Mouse (Mus musculus) erythroid progenitor cell, adult 5-6 weeks (primary cell): Measurements from ENCODE around the gene Gm28168. TPM values are rescaled to one million over a fixed set of nuclear protein-coding genes. Genes with fewer than 3 reads are reported as not detected.
"Not testable (repeated sequence)": the region's sequence is repeated elsewhere in the genome, so short reads cannot be mapped to it uniquely, and the experiment has no call there.

Source experiments
- ATAC-seq: replicated peaks from 2 replicates; pipeline ENCODE4 v1.8.0; 2016; ENCODE audit warnings: moderate number of reproducible peaks, mild to moderate bottlenecking, moderate TSS enrichment, inconsistent platforms; ENCODE audit not compliant: poor library complexity, low FRiP score, severe bottlenecking
- total RNA-seq, 2 experiments: library from RNA; stranded (forward) in 1 of 2; stranded (reverse) in 1 of 2; fragments of 150-400 nt in 1 of 2; fragments of 186-747, 209-891 nt in 1 of 2; gene quantifications; 2 replicates each; pipeline versions ENCODE4 v1.2.3 to v1.2.4; 2015 to 2017; ENCODE audit warnings: low replicate concordance in 2 of 2

The Gm28168 gene
- total RNA-seq (2015; ENCODE audit: low replicate concordance) (not detected in 2 replicates), total RNA-seq (2017; ENCODE audit: low replicate concordance) (not detected in 2 replicates)

DNA sequence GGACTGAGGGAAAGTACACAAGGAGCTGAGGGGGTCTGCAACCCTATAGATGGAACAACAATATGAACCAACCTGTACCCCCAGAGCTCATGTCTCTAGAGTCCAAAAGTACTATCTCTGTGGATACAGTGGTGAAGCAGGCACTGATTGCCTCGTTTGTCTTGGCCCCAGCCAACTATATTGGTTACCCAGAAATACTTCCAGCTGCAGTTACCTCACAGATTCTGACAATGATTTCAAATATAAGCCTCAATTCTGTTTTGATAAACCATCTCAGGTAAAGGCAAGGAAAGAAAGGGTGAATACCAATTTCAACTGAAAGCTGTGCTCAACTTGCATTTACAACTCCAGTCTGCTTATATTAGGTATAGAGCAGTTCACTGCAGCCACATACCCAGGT lies at the start of gene Gm28168:
Gm28168 (plus strand) TSS at position 301 of the 400 bp plus-strand sequence.
- not testable (repeated sequence) for ATAC-seq

DNA sequence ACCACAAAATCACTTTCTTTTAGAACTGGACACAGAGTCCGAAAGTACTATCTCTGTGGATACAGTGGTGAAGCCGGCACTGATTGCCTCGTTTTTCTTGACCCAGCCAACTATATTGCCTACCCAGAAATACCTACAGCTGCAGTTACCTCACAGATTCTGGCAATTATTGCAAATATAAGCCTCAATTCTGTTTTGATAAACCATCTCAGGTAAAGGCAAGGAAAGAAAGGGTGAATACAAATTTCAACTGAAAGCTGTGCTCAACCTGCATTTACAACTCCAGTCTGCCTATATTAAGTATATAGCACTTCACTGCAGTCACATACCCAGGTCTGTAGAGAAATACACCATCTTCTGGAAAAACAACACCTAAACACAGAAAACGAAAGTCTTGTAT lies 37.8 kb downstream of the Gm28168 start, which contains the start of gene Gm7145:
Gm7145 (plus strand) TSS at position 301 of the 400 bp plus-strand sequence.
- ATAC-seq, result no peak

Other genes with a start within 250 kb of the Gm28168 start
- gene Gm28363, start 230.9 kb upstream of the Gm28168 start, total RNA-seq (2015; ENCODE audit: low replicate concordance), result not detected in 2 replicates
- not detected in 2 replicates for gene Gm28363, start 230.9 kb upstream of the Gm28168 start, total RNA-seq (2017; ENCODE audit: low replicate concordance)
- gene B020011L13Rik, start 146.9 kb upstream of the Gm28168 start, total RNA-seq (2015; ENCODE audit: low replicate concordance), result not detected in 2 replicates
- not detected in 2 replicates for gene B020011L13Rik, start 146.9 kb upstream of the Gm28168 start, total RNA-seq (2017; ENCODE audit: low replicate concordance)
- gene Gm28360, start 97.9 kb upstream of the Gm28168 start, total RNA-seq (2015; ENCODE audit: low replicate concordance), result not detected in 2 replicates
- not detected in 2 replicates for gene Gm28360, start 97.9 kb upstream of the Gm28168 start, total RNA-seq (2017; ENCODE audit: low replicate concordance)
- gene Gm7145, start 37.9 kb downstream of the Gm28168 start, total RNA-seq (2015; ENCODE audit: low replicate concordance), result not detected in 2 replicates
- gene Gm7145, start 37.9 kb downstream of the Gm28168 start, total RNA-seq (2017; ENCODE audit: low replicate concordance), result not detected in 2 replicates
- gene Gm29106, start 248.5 kb downstream of the Gm28168 start, total RNA-seq (2015; ENCODE audit: low replicate concordance), result not detected in 2 replicates
- gene Gm29106, start 248.5 kb downstream of the Gm28168 start, total RNA-seq (2017; ENCODE audit: low replicate concordance), result 0.08 TPM in 1 of 2 replicates, not detected in the other